ENCODE assay signal across 8 mouse cellular contexts in the genomic region with DNA sequence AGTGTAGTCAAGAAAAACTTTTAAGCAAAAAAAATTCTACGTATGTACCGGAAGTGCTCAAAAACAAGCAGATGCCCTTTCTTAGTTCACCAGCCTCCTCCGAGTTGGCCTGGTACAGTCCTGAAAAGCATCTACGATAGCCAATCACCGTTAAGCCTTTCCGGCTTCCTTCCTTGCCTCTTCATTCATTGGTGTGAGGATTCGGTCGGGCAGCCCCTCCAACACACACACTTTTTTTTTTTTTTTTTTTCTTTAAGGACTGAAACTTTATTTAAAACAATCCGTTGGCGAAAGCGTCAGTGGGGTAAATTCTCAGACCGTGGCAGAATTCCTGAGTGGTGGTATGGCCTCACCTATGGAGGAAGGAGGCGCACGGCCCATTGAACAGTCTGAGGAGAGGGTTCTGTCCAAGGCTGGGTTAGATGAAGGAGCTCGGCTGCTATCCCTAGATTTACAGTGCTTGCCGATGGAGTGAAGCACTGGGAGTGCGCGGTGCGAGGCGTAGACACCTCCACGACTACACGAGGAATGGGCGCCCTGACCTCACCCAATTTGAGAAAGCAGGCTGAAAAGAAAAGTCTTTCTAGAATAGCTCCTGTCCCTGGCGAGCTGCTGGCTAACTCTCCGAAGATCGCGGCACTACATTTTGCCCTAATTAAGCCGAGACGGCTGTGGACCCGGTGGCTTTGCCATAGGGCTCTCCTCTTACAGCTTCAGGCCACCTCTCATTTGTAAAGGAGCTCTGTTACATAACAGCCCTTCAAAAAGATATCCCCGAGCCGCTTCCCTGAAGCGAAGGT. TPM values are rescaled to one million over a fixed set of nuclear protein-coding genes. Genes with fewer than 3 reads are reported as not detected.
DNase-seq lines count a peak whose midpoint lies in the region; ATAC-seq and TF ChIP-seq lines count a peak whose summit lies in the region.

No protein-coding gene starts in this region.

- intact Hi-C loops in heart, postnatal 25 days (cut with DNase I): no loop called here

- peaks cover 5% of the 10 kb centered on the region; the same call in 1 of the 2 replicates for H3K36me3 ChIP-seq in ES-Bruce4 (ENCODE audit: control insufficient read depth, insufficient read depth, low read length, poor library complexity, severe bottlenecking)
- peaks cover 3% of the 10 kb centered on the region; the same call in 1 of the 2 replicates for H3K36me3 ChIP-seq in forebrain, embryonic 12.5 days (replicated peaks)

- under 1% methylated on average over 33 of the region's 33 CpGs for WGBS in forebrain, embryonic 12.5 days
- WGBS in lung, adult 2 months: under 1% methylated on average over 33 of the region's 33 CpGs
- WGBS in olfactory bulb, adult 2 months: under 1% methylated on average over 33 of the region's 33 CpGs

- TF ChIP-seq EP300 in ES-Bruce4 (IDR thresholded peaks at IDR 0.05; ENCODE audit: insufficient read depth, low read depth, low read length): no peak

- no peak for TF ChIP-seq CTCF in ES-Bruce4 (IDR thresholded peaks at IDR 0.05; ENCODE audit: low read depth, low read length)
- TF ChIP-seq CTCF in lung, adult 2 months (IDR thresholded peaks at IDR 0.05; ENCODE audit: insufficient read depth, low read length): no peak
- no peak for TF ChIP-seq CTCF in olfactory bulb, adult 2 months (IDR thresholded peaks at IDR 0.05; ENCODE audit: insufficient read depth, low read depth, low read length)

- DNase-seq in brain, embryonic 18.5 days (ENCODE audit: low read depth, low spot score): peak; percentile 96
- DNase-seq in heart, postnatal 25 days (ENCODE audit: low spot score): peak; percentile 44
- peak; percentile 67 to 95 for DNase-seq in layer of hippocampus, adult 8-10 months (ENCODE audit: low spot score in 2 of 2)
- DNase-seq in lung, adult 2 months: peak; percentile 78
- peak; percentile 94 for DNase-seq in thymus, postnatal 0 days (ENCODE audit: low spot score)

- H3K9me3 ChIP-seq in ES-Bruce4 (replicated peaks; ENCODE audit: control insufficient read depth, insufficient read depth, low read length, poor library complexity, severe bottlenecking): no peaks in the 10 kb centered on the region
- H3K9me3 ChIP-seq in forebrain, embryonic 12.5 days: no peaks in the 10 kb centered on the region

- H3K27me3 ChIP-seq in ES-Bruce4 (ENCODE audit: control insufficient read depth, insufficient read depth, low read length, poor library complexity, severe bottlenecking): no peaks in the 10 kb centered on the region
- no peaks in the 10 kb centered on the region for H3K27me3 ChIP-seq in forebrain, embryonic 12.5 days

- H3K4me2 ChIP-seq in forebrain, embryonic 12.5 days: peak overlapping the region; percentile 79

- H3K4me3 ChIP-seq in ES-Bruce4 (ENCODE audit: low read depth, low read length): peak overlapping the region; percentile 89
- peak overlapping the region; percentile 93 for H3K4me3 ChIP-seq in forebrain, embryonic 12.5 days (replicated peaks)
- H3K4me3 ChIP-seq in lung, adult 2 months (replicated peaks; ENCODE audit: extremely low read depth, low read depth, low read length): peak overlapping the region; percentile 88
- H3K4me3 ChIP-seq in olfactory bulb, adult 2 months (ENCODE audit: insufficient read depth, low read depth, low read length): peak overlapping the region; percentile 84

- H3K4me1 ChIP-seq in ES-Bruce4 (ENCODE audit: control insufficient read depth, insufficient read depth, low read length): no peaks in the 10 kb centered on the region
- H3K4me1 ChIP-seq in forebrain, embryonic 12.5 days: peaks cover 22% of the 10 kb centered on the region
- H3K4me1 ChIP-seq in lung, adult 2 months (ENCODE audit: control insufficient read depth, insufficient read depth, low read length): peaks cover 5% of the 10 kb centered on the region
- H3K4me1 ChIP-seq in olfactory bulb, adult 2 months (ENCODE audit: control insufficient read depth, insufficient read depth, low read length): no peaks in the 10 kb centered on the region

- H3K9ac ChIP-seq in ES-Bruce4 (ENCODE audit: low read depth, poor library complexity, severe bottlenecking): peak overlapping the region; percentile 62
- H3K9ac ChIP-seq in forebrain, embryonic 12.5 days: peak overlapping the region; percentile 96

- peak; percentile 94 for ATAC-seq in forebrain, embryonic 12.5 days (ENCODE audit: low FRiP score)

- H3K27ac ChIP-seq in ES-Bruce4 (ENCODE audit: insufficient read depth, low read length): peak overlapping the region; percentile 63
- peak overlapping the region; percentile 98 for H3K27ac ChIP-seq in forebrain, embryonic 12.5 days
- peak overlapping the region; percentile 95 for H3K27ac ChIP-seq in olfactory bulb, adult 2 months (ENCODE audit: insufficient read depth, low read depth, low read length)

- TF ChIP-seq POLR2A in ES-Bruce4 (IDR thresholded peaks at IDR 0.05; ENCODE audit: insufficient read depth, low read length): no peak
- peak; percentile 51; the same call in 1 of the 2 replicates for TF ChIP-seq POLR2A in lung, adult 2 months (IDR thresholded peaks at IDR 0.05; ENCODE audit: borderline replicate concordance, extremely low read depth, low read depth, low read length)
- no peak for TF ChIP-seq POLR2A in olfactory bulb, adult 2 months (IDR thresholded peaks at IDR 0.05; ENCODE audit: insufficient read depth, low read depth, low read length)

RNA-seq across cellular contexts. Expression of a gene that starts 0.8 kb away (rescaled TPM):
- polyA plus RNA-seq in ES-Bruce4 (2011; ENCODE audit: insufficient read depth, insufficient read length, low read depth, missing spikeins): 39.6 and 42.4 TPM in 2 replicates
- 28.1 and 31.4 TPM in 2 replicates for polyA plus RNA-seq in forebrain, embryonic 12.5 days (2016; fragmentation: Nextera tagmentation; extraction: Ambion mirVana)
- 10 to 100 TPM; 61.4 to 62.1 TPM for total RNA-seq in heart, postnatal 25 days (2021)
- 10 to 100 TPM; 34.5 to 41.7 (median 36.3) TPM for total RNA-seq in layer of hippocampus, adult 8-10 months (2022)
- 34.6 and 41.4 TPM in 2 replicates for polyA plus RNA-seq in lung, adult 2 months (2012; rRNA removed)
- not detected in 2 replicates for polyA plus RNA-seq in olfactory bulb, adult 2 months (2012; ENCODE audit: insufficient read depth, insufficient read length, low replicate concordance, missing spikeins)
- polyA plus RNA-seq in thymus, postnatal 0 days (2015; fragmentation: Nextera tagmentation; extraction: Ambion mirVana): 17.7 and 20.3 TPM in 2 replicates

RNA-seq across cellular contexts. Expression of a gene that starts 11.4 kb away (rescaled TPM):
- 32.9 and 34.9 TPM in 2 replicates for polyA plus RNA-seq in ES-Bruce4 (2011; ENCODE audit: insufficient read depth, insufficient read length, low read depth, missing spikeins)
- 39.9 and 40.7 TPM in 2 replicates for polyA plus RNA-seq in forebrain, embryonic 12.5 days (2016; fragmentation: Nextera tagmentation; extraction: Ambion mirVana)
- total RNA-seq in heart, postnatal 25 days (2021): 1 to 10 TPM; 4.9 TPM
- 10 to 100 TPM in 1 of 4 experiments, 1 to 10 TPM in 3; 7.4 to 10.4 (median 8.5) TPM for total RNA-seq in layer of hippocampus, adult 8-10 months (2022)
- polyA plus RNA-seq in lung, adult 2 months (2012; rRNA removed): 6.0 and 10.3 TPM in 2 replicates
- not detected in 2 replicates for polyA plus RNA-seq in olfactory bulb, adult 2 months (2012; ENCODE audit: insufficient read depth, insufficient read length, low replicate concordance, missing spikeins)
- 55.3 and 62.1 TPM in 2 replicates for polyA plus RNA-seq in thymus, postnatal 0 days (2015; fragmentation: Nextera tagmentation; extraction: Ambion mirVana)

RNA-seq across cellular contexts. Expression of a gene that starts 18.1 kb away (rescaled TPM):
- polyA plus RNA-seq in ES-Bruce4 (2011; ENCODE audit: insufficient read depth, insufficient read length, low read depth, missing spikeins): 0.56 and 0.73 TPM in 2 replicates
- 18.7 and 19.6 TPM in 2 replicates for polyA plus RNA-seq in forebrain, embryonic 12.5 days (2016; fragmentation: Nextera tagmentation; extraction: Ambion mirVana)
- 1 to 10 TPM in 1 of 2 experiments, under 1 TPM in 1; 0.94 to 1.1 TPM for total RNA-seq in heart, postnatal 25 days (2021)
- total RNA-seq in layer of hippocampus, adult 8-10 months (2022): 100 to 1,000 TPM in 1 of 4 experiments, 10 to 100 TPM in 3; 68.7 to 105 (median 85.1) TPM
- polyA plus RNA-seq in lung, adult 2 months (2012; rRNA removed): 1.6 and 2.0 TPM in 2 replicates
- 194 TPM in 1 of 2 replicates, not detected in the other for polyA plus RNA-seq in olfactory bulb, adult 2 months (2012; ENCODE audit: insufficient read depth, insufficient read length, low replicate concordance, missing spikeins)
- polyA plus RNA-seq in thymus, postnatal 0 days (2015; fragmentation: Nextera tagmentation; extraction: Ambion mirVana): 0.21 and 0.27 TPM in 2 replicates

RNA-seq across cellular contexts. Expression of a gene that starts 27.7 kb away (rescaled TPM):
- 9.9 and 10.3 TPM in 2 replicates for polyA plus RNA-seq in ES-Bruce4 (2011; ENCODE audit: insufficient read depth, insufficient read length, low read depth, missing spikeins)
- polyA plus RNA-seq in forebrain, embryonic 12.5 days (2016; fragmentation: Nextera tagmentation; extraction: Ambion mirVana): 9.4 and 10.2 TPM in 2 replicates
- total RNA-seq in heart, postnatal 25 days (2021): 1 to 10 TPM; 1.8 to 1.9 TPM
- total RNA-seq in layer of hippocampus, adult 8-10 months (2022): 1 to 10 TPM; 1.9 to 4.2 (median 2.5) TPM
- 1.8 and 4.1 TPM in 2 replicates for polyA plus RNA-seq in lung, adult 2 months (2012; rRNA removed)
- polyA plus RNA-seq in olfactory bulb, adult 2 months (2012; ENCODE audit: insufficient read depth, insufficient read length, low replicate concordance, missing spikeins): not detected in 2 replicates
- 0.33 and 0.54 TPM in 2 replicates for polyA plus RNA-seq in thymus, postnatal 0 days (2015; fragmentation: Nextera tagmentation; extraction: Ambion mirVana)

RNA-seq across cellular contexts. Expression of a gene that starts 36.8 kb away (rescaled TPM):
- polyA plus RNA-seq in ES-Bruce4 (2011; ENCODE audit: insufficient read depth, insufficient read length, low read depth, missing spikeins): 63.5 and 69.6 TPM in 2 replicates
- 175 and 177 TPM in 2 replicates for polyA plus RNA-seq in forebrain, embryonic 12.5 days (2016; fragmentation: Nextera tagmentation; extraction: Ambion mirVana)
- 100 to 1,000 TPM; 116 to 127 TPM for total RNA-seq in heart, postnatal 25 days (2021)
- total RNA-seq in layer of hippocampus, adult 8-10 months (2022): 100 to 1,000 TPM; 221 to 271 (median 233) TPM
- polyA plus RNA-seq in lung, adult 2 months (2012; rRNA removed): 41.8 and 57.7 TPM in 2 replicates
- polyA plus RNA-seq in olfactory bulb, adult 2 months (2012; ENCODE audit: insufficient read depth, insufficient read length, low replicate concordance, missing spikeins): not detected in 2 replicates
- 74.9 and 77.2 TPM in 2 replicates for polyA plus RNA-seq in thymus, postnatal 0 days (2015; fragmentation: Nextera tagmentation; extraction: Ambion mirVana)

Comparison
In these comparisons a context has a peak if more than half of its experiments do, and no peak if none do; other contexts are left out.
1. Peak in every context shown above with its lines: DNase-seq, ATAC-seq, H3K4me3 ChIP-seq and H3K27ac ChIP-seq.
2. DNase-seq: peak in every context shown above with its lines; median percentile 96 in brain, embryonic 18.5 days; 94 in thymus, postnatal 0 days; 81 in layer of hippocampus, adult 8-10 months; 78 in lung, adult 2 months; 44 in heart, postnatal 25 days.